Mouse (Mus musculus): Measurements from ENCODE around the gene Emc1. TPM values are rescaled to one million over a fixed set of nuclear protein-coding genes. Genes with fewer than 3 reads are reported as not detected.
A peak's percentile ranks its signal among the peaks of the same experiment; 100 is the strongest.

Gene Emc1
- total RNA-seq (2021): 10 to 100 TPM; 28.7 to 32.7 TPM
- long read RNA-seq, experiment 1, full-length matches to known transcripts: 79 of 91 reads
- long read RNA-seq, experiment 1, partial matches to known transcripts: 11 of 91 reads
- long read RNA-seq, experiment 1, other reads (novel, unspliced or antisense): 1 of 91 reads
- long read RNA-seq, experiment 2, full-length matches to known transcripts: 60 of 72 reads
- long read RNA-seq, experiment 2, partial matches to known transcripts: 8 of 72 reads
- long read RNA-seq, experiment 2, other reads (novel, unspliced or antisense): 4 of 72 reads

- peak; percentile 81 for DNase-seq (ENCODE audit: low spot score)
These were observed at the start of gene Emc1, which contains the start of the genes Mrto4 and Ubr4 for GRCm38 (mm10) chr4:139351931-139352711. Gene Emc1, plus strand, starts transcription at chr4:139352587. Gene Mrto4, minus strand, starts transcription at chr4:139352576. Gene Ubr4, plus strand, starts transcription at chr4:139352609.

- DNase-seq (ENCODE audit: low spot score): no peak
These were observed 46.9 kb upstream of the Emc1 start for GRCm38 (mm10) chr4:139305521-139305920.

- no peak for DNase-seq (ENCODE audit: low spot score)
These were observed 44.5 kb upstream of the Emc1 start for GRCm38 (mm10) chr4:139307916-139308315.

- DNase-seq (ENCODE audit: low spot score): no peak
These were observed 42.7 kb upstream of the Emc1 start for GRCm38 (mm10) chr4:139309651-139310050.

GRCm38 (mm10) chr4:139310171-139310898 is 42.1 kb upstream of the Emc1 start, which contains the start of the genes Pqlc2 and Akr7a5:
Gene Pqlc2, minus strand, starts transcription at chr4:139310708.
Gene Akr7a5, plus strand, starts transcription at chr4:139310744.
- peak; percentile 98 for DNase-seq (ENCODE audit: low spot score)

GRCm38 (mm10) chr4:139310899-139311701 is 41.3 kb upstream of the Emc1 start:
- DNase-seq (ENCODE audit: low spot score): no peak

- no peak for DNase-seq (ENCODE audit: low spot score)
These were observed 40.7 kb upstream of the Emc1 start for GRCm38 (mm10) chr4:139311707-139312106.

GRCm38 (mm10) chr4:139312632-139313031 is 39.8 kb upstream of the Emc1 start:
- DNase-seq (ENCODE audit: low spot score): peak; percentile 27

- no peak for DNase-seq (ENCODE audit: low spot score)
These were observed 33.9 kb upstream of the Emc1 start for GRCm38 (mm10) chr4:139318449-139318848.

GRCm38 (mm10) chr4:139319740-139320139 is 32.6 kb upstream of the Emc1 start:
- no peak for DNase-seq (ENCODE audit: low spot score)

- DNase-seq (ENCODE audit: low spot score): peak; percentile 68
These were observed 21.8 kb upstream of the Emc1 start for GRCm38 (mm10) chr4:139330605-139331004.

GRCm38 (mm10) chr4:139334631-139335295 is 17.6 kb upstream of the Emc1 start:
- no peak for DNase-seq (ENCODE audit: low spot score)

GRCm38 (mm10) chr4:139335507-139335906 is 16.9 kb upstream of the Emc1 start:
- DNase-seq (ENCODE audit: low spot score): no peak

GRCm38 (mm10) chr4:139336822-139337483 is 15.4 kb upstream of the Emc1 start:
- DNase-seq (ENCODE audit: low spot score): peak; percentile 73

- no peak for DNase-seq (ENCODE audit: low spot score)
These were observed 14.2 kb upstream of the Emc1 start for GRCm38 (mm10) chr4:139338145-139338544.

- no peak for DNase-seq (ENCODE audit: low spot score)
These were observed 11.6 kb upstream of the Emc1 start for GRCm38 (mm10) chr4:139340835-139341234.

- DNase-seq (ENCODE audit: low spot score): no peak
These were observed 10.7 kb upstream of the Emc1 start for GRCm38 (mm10) chr4:139341556-139342233.

- DNase-seq (ENCODE audit: low spot score): no peak
These were observed 8.7 kb upstream of the Emc1 start for GRCm38 (mm10) chr4:139343718-139344117.

- no peak for DNase-seq (ENCODE audit: low spot score)
These were observed 6.9 kb upstream of the Emc1 start for GRCm38 (mm10) chr4:139345416-139346019.

Measured in gastrocnemius, adult 18-20 months (tissue).